Mouse (Mus musculus): Measurements from ENCODE around the gene Ppp3ca. TPM values are rescaled to one million over a fixed set of nuclear protein-coding genes. Genes with fewer than 3 reads are reported as not detected.
A peak's percentile ranks its signal among the peaks of the same experiment; 100 is the strongest.

Ppp3ca gene
- polyA plus RNA-seq, 1 experiment from 2014 or later: 190 TPM

DNA sequence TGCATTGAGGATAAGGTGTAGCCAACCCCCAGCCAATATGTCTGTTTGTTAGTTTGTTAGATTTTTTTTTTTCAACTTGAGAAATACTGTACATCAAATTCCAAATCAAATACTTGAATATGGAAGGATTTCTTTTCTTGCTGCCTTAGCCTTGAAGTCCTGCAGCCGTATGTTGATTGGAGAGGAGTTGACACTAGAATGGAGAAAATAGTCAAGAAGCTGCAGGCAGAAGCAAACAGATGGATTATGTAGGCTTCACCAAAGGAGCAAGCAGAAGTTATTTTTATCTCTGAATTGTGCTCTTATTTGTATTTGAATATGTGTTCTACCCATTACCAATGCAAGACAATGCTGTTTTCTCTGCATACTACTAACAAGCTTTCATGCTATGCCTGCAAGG lies 282.9 kb downstream of the Ppp3ca start:
- Histone ChIP-seq H3K9me3 (replicated peaks) (no peaks in the 10 kb centered on the region), H3K4me1 (no peaks in the 10 kb centered on the region), H3K36me3 (no peaks in the 10 kb centered on the region), H3K4me2 (no peak overlapping the region), H3K9ac (replicated peaks) (no peak overlapping the region), H3K27me3 (replicated peaks) (no peaks in the 10 kb centered on the region), H3K4me3 (replicated peaks) (no peak overlapping the region), H3K27ac (replicated peaks) (no peak overlapping the region)
- WGBS: 94% methylated on average over 1 of the region's 1 CpGs
- no peak for ATAC-seq (ENCODE audit: low FRiP score)

DNA sequence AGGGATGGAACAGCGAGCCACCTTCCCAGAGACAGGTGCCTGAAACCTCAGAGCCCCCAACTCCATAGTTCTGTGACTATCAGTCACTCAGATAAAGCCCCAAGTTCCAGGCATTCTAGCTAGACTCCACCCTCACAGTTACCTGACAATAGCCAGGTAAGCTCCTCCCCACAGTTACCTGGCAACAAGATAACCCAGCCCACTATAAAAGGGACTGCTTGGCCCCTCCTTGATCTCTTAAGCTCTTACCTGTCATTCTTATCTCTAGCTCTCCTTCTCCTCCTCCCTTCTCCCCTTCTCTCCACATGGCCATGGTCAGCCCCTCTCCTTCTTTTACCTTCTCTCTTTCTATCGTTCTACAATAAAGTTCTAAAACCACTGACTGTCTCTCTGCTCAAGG lies 285.1 kb downstream of the Ppp3ca start:
- Histone ChIP-seq H3K4me2 (no peak overlapping the region), H3K27me3 (replicated peaks) (no peaks in the 10 kb centered on the region), H3K4me1 (no peaks in the 10 kb centered on the region), H3K9me3 (replicated peaks) (no peaks in the 10 kb centered on the region), H3K4me3 (replicated peaks) (no peak overlapping the region), H3K27ac (replicated peaks) (no peak overlapping the region), H3K36me3 (no peaks in the 10 kb centered on the region), H3K9ac (replicated peaks) (no peak overlapping the region)
- ATAC-seq (ENCODE audit: low FRiP score): no peak
- WGBS: 91% methylated on average over 2 of the region's 2 CpGs

DNA sequence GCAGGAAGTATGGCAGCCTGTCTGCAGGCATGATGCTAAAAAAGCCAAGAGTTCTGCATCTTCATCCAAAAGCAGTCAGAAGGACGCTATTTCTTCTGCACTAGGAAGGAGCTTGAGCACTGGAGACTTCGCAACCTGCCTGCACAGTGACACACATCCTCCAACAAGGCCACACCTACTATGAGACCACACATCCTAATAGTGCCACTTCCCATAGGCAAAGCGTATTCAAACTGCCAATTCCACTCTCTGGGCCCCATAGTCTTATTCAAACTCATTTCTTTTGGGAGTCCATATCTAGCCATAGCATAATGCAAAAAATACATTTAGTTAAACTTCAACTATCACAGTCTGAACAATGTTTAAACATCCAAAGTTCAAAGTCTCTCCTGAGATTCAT lies 290.4 kb downstream of the Ppp3ca start:
- H3K4me1 ChIP-seq: no peaks in the 10 kb centered on the region
- H3K9me3 ChIP-seq (replicated peaks): no peaks in the 10 kb centered on the region
- no peaks in the 10 kb centered on the region for H3K27me3 ChIP-seq (replicated peaks)
- H3K4me3 ChIP-seq (replicated peaks): no peak overlapping the region
- WGBS: 96% methylated on average over 3 of the region's 3 CpGs
- H3K9ac ChIP-seq (replicated peaks): no peak overlapping the region
- no peak for ATAC-seq (ENCODE audit: low FRiP score)
- H3K27ac ChIP-seq (replicated peaks): no peak overlapping the region
- no peak overlapping the region for H3K4me2 ChIP-seq
- no peaks in the 10 kb centered on the region for H3K36me3 ChIP-seq

DNA sequence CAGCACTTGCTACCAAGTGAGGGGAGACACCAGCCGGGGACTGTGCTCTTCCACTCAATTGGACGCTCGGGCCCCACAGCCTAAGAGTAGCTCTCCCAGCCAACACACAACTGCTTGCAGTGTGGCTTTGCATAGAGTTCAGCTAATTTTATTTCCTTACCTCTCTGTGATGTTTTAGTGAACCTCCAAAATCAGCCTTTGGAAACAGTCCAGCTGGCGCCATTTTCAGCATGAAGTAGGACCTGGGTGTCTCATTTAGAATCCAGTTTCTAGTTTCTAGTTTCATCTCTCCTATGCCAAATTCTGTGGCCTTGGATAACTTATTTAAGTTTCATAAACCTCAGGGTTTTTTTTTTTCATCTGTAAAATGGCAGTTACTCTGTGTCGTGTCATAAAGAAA lies 296.9 kb downstream of the Ppp3ca start:
- Histone ChIP-seq H3K27ac (replicated peaks) (no peak overlapping the region), H3K9ac (replicated peaks) (no peak overlapping the region), H3K4me3 (replicated peaks) (no peak overlapping the region), H3K36me3 (no peaks in the 10 kb centered on the region), H3K4me1 (no peaks in the 10 kb centered on the region), H3K4me2 (no peak overlapping the region), H3K27me3 (replicated peaks) (no peaks in the 10 kb centered on the region), H3K9me3 (replicated peaks) (no peaks in the 10 kb centered on the region)
- ATAC-seq (ENCODE audit: low FRiP score): no peak
- 96% methylated on average over 5 of the region's 5 CpGs for WGBS

DNA sequence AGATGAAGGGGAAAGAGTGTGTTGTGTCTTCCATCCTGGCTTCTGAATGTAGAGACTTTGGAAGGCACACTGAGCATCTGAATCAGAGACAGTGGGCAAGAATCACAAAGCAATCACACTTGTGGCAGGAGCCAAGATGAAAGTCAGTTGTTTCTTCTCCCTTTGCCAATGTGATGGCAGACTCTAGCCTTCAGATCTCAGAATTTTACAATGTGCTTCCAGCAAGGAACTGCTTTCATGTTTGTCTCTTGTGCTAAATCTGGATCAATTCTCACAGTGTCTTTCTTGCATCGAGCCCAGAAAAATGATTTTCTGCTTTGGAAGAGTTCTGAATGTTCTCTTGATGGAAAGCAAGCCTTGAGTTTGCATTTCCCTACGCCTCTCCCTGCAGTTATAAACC lies 297.6 kb downstream of the Ppp3ca start:
- no peaks in the 10 kb centered on the region for H3K27me3 ChIP-seq (replicated peaks)
- ATAC-seq (ENCODE audit: low FRiP score): no peak
- no peak overlapping the region for H3K27ac ChIP-seq (replicated peaks)
- H3K4me2 ChIP-seq: no peak overlapping the region
- H3K9me3 ChIP-seq (replicated peaks): no peaks in the 10 kb centered on the region
- no peak overlapping the region for H3K4me3 ChIP-seq (replicated peaks)
- H3K9ac ChIP-seq (replicated peaks): no peak overlapping the region
- H3K36me3 ChIP-seq: no peaks in the 10 kb centered on the region
- no peaks in the 10 kb centered on the region for H3K4me1 ChIP-seq
- 92% methylated on average over 2 of the region's 2 CpGs for WGBS

DNA sequence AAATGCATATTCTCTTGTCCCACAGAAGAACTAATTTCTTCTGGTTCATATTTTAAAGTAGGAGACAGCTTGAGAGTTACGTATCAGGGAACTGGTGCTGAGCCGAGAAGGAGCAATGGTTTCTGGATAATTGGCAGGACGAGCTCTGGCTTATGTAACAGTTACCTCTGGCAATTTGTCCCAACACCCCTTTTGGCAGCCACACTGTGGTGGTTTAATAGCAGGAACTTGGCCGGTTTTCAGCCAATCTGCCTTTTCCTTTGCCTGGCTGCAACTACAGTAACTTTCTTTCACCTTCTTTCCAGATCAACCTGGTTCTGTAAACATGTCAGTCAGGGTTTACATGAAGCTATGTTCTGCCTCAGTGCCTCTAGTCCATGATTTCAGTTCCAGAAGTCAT lies 299.9 kb downstream of the Ppp3ca start:
- Histone ChIP-seq H3K27me3 (replicated peaks) (no peaks in the 10 kb centered on the region), H3K9me3 (replicated peaks) (no peaks in the 10 kb centered on the region), H3K4me2 (no peak overlapping the region), H3K36me3 (no peaks in the 10 kb centered on the region), H3K4me3 (replicated peaks) (no peak overlapping the region), H3K4me1 (no peaks in the 10 kb centered on the region), H3K9ac (replicated peaks) (no peak overlapping the region), H3K27ac (replicated peaks) (no peak overlapping the region)
- no peak for ATAC-seq (ENCODE audit: low FRiP score)
- 73% methylated on average over 4 of the region's 4 CpGs for WGBS

DNA sequence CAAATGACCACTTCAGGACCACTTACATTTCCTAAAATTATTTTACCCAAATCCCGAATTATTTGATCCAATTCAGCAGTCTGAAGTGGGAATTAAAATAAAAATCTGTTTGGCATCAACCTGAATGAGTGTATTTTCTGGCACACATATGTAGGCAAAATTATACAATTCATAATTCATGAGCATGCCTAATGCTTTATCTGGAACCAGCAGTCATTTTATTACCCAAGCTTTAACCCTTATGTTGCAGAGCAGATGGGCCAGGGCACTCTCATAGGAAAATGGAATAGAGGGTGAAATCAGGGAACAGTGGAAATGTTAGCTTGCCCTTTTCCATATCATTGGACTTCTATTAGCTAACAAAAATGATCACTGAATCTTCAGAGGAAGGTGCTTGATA lies 307.9 kb downstream of the Ppp3ca start:
- H3K36me3 ChIP-seq: no peaks in the 10 kb centered on the region
- H3K27me3 ChIP-seq (replicated peaks): no peaks in the 10 kb centered on the region
- no peaks in the 10 kb centered on the region for H3K4me1 ChIP-seq
- H3K27ac ChIP-seq (replicated peaks): no peak overlapping the region
- H3K9ac ChIP-seq (replicated peaks): no peak overlapping the region
- H3K9me3 ChIP-seq (replicated peaks): no peaks in the 10 kb centered on the region
- no peak overlapping the region for H3K4me2 ChIP-seq
- no peak overlapping the region for H3K4me3 ChIP-seq (replicated peaks)
- 62% methylated on average over 1 of the region's 1 CpGs for WGBS
- ATAC-seq (ENCODE audit: low FRiP score): peak; percentile 50; the same call in 1 of the 2 replicates

DNA sequence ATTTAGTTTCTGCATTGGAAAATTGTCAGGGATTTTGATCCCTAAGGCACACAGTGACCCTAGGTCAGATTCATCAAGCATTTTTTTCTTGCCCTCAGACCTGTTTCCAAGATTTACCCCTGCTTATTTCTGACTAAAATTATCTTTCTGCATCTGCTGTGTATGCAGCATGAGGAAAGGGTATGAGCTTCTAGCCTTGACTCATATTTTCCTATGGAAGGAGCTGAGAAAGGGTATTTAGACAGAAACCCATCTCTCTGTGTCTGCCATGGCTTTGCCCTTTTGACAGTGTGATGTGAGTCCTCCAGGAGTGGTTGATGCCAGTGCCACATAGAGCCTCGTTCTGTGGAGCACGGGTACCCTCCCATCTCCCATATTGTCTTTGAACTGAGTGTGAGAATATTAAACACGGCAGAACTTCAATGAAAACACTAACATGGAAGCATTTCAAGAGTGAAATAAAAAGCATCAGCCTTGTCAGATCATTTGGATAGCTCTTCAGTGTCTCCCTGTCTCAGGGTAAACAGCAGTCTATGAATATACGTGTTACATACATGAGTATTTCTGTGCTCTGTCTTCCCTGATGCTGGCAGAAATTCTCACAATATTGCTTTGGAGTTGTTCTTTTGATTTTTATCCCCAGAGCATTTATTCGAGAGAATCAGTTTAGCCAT lies 311.1 kb downstream of the Ppp3ca start:
- H3K9me3 ChIP-seq (replicated peaks): no peaks in the 10 kb centered on the region
- 80% methylated on average over 5 of the region's 5 CpGs for WGBS
- ATAC-seq (ENCODE audit: low FRiP score): no peak
- H3K4me1 ChIP-seq: no peaks in the 10 kb centered on the region
- no peak overlapping the region for H3K27ac ChIP-seq (replicated peaks)
- no peaks in the 10 kb centered on the region for H3K27me3 ChIP-seq (replicated peaks)
- no peak overlapping the region for H3K4me3 ChIP-seq (replicated peaks)
- H3K9ac ChIP-seq (replicated peaks): no peak overlapping the region
- no peaks in the 10 kb centered on the region for H3K36me3 ChIP-seq
- H3K4me2 ChIP-seq: no peak overlapping the region

DNA sequence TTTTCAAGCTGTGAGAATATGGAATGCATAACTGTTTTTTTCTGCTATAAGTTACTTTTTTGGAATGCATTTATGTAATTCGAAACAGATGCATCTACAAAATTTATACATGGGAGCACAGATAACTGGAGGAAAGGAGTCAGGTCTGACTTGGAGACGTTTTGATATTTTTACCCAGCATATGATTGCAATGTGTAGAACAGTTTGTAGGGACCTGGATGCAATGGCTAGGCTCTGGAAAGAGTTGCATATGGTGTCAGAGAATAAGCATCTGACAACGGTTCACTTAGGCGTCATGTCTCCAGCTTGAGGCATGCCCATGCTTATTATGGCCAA lies 311.6 kb downstream of the Ppp3ca start:
- no peaks in the 10 kb centered on the region for H3K9me3 ChIP-seq (replicated peaks)
- H3K27me3 ChIP-seq (replicated peaks): no peaks in the 10 kb centered on the region
- ATAC-seq (ENCODE audit: low FRiP score): no peak
- no peak overlapping the region for H3K27ac ChIP-seq (replicated peaks)
- no peaks in the 10 kb centered on the region for H3K4me1 ChIP-seq
- H3K36me3 ChIP-seq: no peaks in the 10 kb centered on the region
- H3K9ac ChIP-seq (replicated peaks): no peak overlapping the region
- no peak overlapping the region for H3K4me2 ChIP-seq
- WGBS: 92% methylated on average over 4 of the region's 4 CpGs
- no peak overlapping the region for H3K4me3 ChIP-seq (replicated peaks)

DNA sequence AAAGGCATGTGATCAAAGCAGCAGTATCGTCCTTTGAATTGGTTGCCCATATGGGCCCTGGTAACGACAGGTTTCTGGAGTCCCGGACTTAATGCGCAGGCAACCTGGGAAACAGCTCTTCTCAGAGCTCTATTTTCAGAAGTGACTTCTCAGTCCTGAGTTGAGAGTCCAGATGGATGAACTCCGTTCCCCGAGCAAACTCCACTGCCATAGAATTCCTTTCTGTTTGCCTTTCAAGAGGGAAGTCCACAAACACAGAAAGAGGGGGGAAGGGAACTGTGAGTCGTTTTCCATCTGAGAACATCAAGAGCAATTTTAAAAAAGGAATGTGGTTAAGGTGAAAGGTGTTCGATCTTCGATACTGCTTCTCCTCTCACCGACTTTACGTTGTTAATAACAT lies 312.1 kb downstream of the Ppp3ca start:
- WGBS: 91% methylated on average over 11 of the region's 11 CpGs

DNA sequence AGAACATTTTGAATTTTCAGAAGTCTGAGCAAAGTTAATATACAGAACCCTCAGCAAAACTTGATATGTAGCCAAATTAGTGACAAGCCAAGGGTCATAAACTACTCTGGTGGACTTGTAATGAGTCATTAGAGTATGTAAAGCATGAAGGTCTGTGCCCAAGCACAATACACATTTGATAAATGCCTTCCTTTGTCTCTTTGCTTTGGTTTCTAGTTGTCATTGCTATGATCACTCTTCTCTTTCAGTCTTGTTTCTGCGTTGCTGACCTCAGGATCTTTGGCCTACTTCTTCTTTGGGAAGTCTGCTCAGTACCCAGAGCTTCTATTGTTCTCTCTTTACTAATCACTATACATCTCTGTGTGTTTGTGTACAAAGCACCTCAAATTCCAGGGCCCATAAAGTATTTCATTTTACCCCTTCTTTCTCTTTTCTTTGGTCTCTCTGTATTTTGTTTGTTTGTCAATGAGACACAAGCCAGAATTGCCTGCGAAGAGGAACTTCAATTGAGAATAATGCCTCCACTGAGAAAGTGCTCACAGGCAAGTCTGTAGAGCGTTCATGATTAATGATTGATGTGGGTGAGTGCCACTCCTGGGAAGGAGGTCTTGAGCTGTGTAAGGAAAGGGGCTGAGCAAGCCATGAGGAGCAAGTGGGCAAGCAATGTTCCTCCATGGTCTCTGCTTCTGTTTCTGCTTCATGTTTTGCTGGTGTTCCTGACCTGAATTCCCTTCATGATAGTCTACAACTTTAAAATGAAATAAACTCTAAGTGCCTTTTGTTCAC lies 316.4 kb downstream of the Ppp3ca start:
- Histone ChIP-seq H3K9me3 (replicated peaks) (no peaks in the 10 kb centered on the region), H3K4me2 (no peak overlapping the region), H3K27ac (replicated peaks) (no peak overlapping the region), H3K36me3 (no peaks in the 10 kb centered on the region), H3K9ac (replicated peaks) (no peak overlapping the region), H3K4me1 (no peaks in the 10 kb centered on the region), H3K27me3 (replicated peaks) (no peaks in the 10 kb centered on the region), H3K4me3 (replicated peaks) (no peak overlapping the region)
- 16% methylated on average over 3 of the region's 3 CpGs for WGBS
- no peak for ATAC-seq (ENCODE audit: low FRiP score)

More for the DNA sequence above, 312.1 kb downstream of the Ppp3ca start:
- Histone ChIP-seq H3K36me3 (no peaks in the 10 kb centered on the region), H3K4me1 (no peaks in the 10 kb centered on the region), H3K9ac (replicated peaks) (no peak overlapping the region), H3K4me3 (replicated peaks) (no peak overlapping the region), H3K27me3 (replicated peaks) (no peaks in the 10 kb centered on the region), H3K27ac (replicated peaks) (no peak overlapping the region), H3K4me2 (no peak overlapping the region), H3K9me3 (replicated peaks) (no peaks in the 10 kb centered on the region)
- no peak for ATAC-seq (ENCODE audit: low FRiP score)
